Mouse (Mus musculus) CD8-positive naive resting alpha-beta T cell, adult 2 months (primary cell): ENCODE measurements around the gene Nxn.

Experiments used
- DNase-seq, 2 experiments: peaks; one replicate each; pipeline ENCODE4 v3.0.0; 2022; ENCODE audit warnings: low read depth in 2 of 2, low spot score in 2 of 2

Gene Nxn

DNA sequence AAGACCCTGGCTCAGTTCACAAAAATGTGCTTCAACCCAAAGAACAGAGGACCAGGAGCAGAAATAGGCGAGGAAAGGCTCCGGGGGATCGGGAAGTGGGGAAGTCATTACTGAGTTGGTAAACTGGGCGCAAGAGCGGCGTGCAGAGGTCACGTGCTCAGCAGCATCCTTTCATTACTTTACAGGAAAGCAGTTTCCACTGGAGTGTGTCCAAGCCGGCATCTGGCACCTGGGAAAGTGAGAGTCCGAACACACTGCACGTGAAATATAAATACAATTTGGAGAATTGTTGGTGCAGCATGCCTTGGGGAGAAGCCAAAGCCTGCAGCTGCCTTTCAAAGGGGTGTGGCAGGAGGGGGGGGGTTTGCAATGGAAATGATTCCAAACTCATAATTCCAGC lies 2.5 kb upstream of the Nxn start:
- DNase-seq, result no peak

DNA sequence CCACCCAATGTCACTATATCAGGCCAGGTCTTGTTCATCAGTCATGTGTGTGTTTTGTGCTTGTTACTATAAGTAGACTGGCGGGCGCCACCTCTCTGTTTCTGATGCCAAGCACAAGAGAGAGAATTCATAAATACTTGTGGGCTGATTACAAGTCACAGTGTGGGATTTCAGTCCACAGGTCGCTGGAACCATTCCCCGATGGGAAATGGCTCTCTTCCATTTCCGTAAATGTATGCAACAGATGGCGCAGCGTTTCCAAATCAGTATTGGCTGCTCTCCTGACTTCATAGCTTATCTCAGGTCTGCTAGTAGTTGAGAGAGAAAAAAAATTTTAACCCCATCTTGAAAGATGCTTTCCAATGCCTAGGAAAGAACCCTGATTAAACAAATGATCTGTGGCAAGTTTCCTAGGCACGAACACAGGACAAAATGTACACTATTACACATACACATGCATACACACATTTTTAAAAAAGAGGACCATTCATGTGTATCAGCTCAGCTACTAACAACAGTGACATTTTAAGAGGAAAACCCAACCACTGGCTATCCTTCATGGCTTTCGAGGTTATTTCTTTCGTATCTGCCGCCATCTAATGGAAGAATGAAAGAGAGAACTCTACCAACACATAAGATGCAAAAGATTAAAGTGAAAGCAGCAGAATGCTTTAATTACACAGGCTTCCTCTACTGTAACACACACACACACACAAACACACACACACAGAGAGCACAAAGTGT lies 819 bp upstream of the Nxn start:
- peak in 1 of 2 experiments; percentile 6 for DNase-seq

DNA sequence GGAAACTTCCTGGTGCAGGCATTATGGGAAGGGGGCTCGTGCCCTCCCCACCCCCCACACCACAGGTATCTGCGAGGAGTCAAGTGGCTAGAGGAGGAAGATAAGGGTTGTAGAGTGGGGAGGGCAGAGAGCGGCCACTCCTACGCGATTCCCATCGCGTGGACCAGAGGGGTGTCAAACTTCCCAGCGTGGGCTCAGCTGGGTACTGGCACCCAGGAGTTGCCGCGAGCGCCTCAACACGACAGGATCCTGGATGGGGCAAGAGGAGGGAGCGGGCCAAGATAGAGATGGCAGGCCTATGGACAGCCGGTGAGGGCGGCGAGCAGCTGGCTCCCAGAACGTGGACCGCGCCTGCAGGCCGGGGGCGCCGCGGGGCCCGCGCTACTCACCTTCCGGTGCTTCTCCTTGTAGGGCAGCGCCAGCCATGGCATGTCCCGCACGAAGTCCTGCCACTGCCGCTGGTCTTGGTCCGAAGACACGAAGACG lies 585 bp downstream of the Nxn start:
- DNase-seq, result no peak

DNA sequence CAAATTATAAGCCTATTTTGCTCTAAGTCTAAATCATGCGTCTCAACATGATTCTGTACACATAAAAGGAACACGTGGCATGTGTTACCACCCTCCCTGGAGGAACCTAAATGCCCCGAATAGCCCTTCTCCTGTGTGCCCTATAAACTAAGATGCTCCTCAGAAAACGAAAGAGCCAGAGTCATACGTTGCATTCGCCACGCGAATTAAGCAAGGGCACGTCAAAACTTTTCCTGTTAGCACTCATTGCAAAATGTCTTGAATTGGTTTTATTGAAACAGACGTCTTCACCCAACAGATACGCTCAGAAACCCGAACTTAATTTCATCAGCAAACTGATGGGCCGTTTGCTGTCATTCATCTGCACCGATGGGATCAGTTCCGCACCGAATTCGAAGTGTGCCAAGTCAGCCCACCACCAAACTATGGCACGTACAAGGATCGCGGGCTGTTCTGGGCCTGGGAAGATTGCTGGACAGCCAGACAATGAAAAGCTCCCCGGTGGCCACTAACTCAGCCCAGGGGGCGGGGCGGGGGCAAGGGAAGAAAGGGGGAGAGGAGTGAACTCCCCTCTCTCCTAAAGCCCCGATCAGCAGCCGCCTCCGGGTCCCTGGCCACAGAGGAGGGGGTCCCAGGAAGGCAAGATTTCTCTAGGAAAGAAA lies 1.2 kb downstream of the Nxn start:
- peak in 1 of 2 experiments; percentile 10 for DNase-seq

- no peak for DNase-seq
Measured at GRCm38 (mm10) chr11:76392996-76393395, 5.9 kb downstream of the Nxn start.

DNA sequence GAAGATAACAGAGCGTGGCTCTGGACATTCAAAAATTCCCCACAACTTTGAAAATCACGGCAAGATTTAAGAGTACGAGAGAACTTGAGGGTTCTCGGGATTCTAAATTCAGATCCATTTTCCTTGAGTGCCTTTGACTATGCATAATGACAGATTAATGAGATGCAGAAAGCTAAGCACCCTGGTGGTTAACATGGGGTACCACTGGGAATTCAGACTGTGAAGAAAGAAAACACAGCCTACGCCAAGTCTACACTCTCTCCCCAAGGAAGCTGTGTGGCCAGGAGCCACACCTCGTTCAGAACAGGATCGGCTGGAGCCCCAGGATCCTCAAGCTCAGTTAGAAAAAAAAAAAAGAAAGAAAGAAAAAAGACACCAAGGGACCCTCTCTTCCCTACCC lies 6.4 kb downstream of the Nxn start:
- no peak for DNase-seq

DNA sequence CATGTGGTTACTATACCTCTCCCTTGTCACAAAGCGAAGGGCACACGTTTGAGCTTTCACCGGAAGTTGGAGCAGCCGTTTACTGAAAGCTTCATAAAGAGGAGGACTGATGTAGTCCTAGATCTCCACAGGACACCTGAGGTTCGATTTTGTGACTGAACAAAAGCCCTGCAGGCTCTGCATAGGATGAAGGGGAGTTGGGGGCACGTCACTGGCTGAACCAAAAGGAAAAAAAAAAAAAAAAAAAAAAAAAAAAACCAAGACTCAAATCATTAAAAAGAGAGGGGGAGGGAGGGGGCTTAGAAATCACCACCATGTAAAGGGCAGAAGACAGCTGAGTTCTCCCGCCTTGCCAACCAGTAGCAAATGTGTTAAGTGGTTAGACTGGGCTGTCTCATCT lies 10.2 kb downstream of the Nxn start:
- DNase-seq, result no peak

- no peak for DNase-seq
Measured at GRCm38 (mm10) chr11:76387097-76387496, 11.8 kb downstream of the Nxn start.

DNA sequence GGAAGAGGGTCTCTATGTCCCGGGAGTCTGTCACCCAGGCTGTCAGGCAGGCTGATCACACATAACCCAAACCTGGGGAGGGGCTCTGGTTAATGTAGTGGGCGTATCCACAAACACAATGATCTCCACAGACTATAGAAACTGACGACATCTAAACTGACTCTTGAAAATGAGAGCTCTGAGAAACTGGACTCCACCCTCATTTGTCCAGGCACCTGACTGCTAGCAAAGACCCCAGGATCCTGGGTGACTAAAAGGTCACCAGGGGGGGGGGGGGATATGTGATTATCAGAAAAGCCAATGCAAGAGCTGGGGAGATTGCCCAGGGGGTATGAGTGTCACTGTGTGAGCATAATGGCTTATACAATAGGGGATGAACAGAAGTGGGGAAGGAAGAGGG lies 13.2 kb downstream of the Nxn start:
- DNase-seq, result no peak

- no peak for DNase-seq
Measured at GRCm38 (mm10) chr11:76385017-76385416, 13.9 kb downstream of the Nxn start.

DNA sequence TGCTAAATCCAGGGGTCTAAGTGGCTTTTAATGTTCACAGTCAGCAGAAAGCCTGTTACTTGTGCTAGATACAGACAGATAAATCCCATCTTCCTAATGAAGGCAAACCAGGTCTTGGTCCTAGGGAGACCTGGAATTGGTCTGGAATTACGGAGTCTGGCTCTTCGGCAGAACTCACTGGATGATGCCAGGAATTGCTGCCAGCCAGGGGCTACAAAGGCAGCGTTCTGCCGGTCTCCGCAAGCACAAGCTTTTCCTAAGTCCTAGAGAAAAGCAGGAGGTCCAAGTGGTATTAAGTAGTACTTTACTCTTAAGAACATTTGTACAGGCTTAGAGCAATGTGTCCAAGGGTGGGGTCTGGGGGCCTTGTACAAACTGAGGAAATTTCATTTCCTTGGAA lies 14.6 kb downstream of the Nxn start:
- DNase-seq, result no peak

DNA sequence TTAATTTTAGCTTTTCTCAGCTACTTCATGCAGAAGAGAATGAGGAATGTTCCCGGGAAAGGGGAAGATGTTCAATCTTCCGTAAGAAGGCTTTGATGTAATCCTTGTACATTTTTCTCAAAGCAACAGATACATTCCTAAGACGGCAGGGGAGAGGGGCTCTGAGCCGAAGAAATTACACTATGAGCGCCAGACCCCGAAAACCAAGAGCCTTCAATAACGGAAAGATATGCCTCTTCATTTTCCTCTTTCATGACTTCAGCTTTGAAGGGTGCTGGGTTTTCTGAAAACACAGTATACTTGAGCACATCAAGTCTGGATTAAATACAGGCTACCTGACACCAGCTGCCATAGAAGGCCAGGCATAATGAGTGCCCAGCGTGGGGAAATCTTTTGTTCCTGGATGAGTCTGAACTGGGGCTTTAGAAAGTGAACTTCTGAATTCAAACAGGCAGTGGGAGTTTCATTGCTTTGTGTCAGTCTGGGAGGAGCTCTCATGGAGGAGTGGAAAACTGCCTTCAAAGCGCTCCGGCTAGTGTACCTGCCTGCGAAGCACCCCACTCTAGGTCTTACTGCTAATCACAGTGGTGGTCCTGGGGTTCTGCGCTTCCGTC lies 16.1 kb downstream of the Nxn start:
- no peak for DNase-seq

GRCm38 (mm10) chr11:76381201-76381885 lies 17.6 kb downstream of the Nxn start:
- no peak for DNase-seq

- no peak for DNase-seq
Measured at GRCm38 (mm10) chr11:76379921-76380544, 18.9 kb downstream of the Nxn start.

DNA sequence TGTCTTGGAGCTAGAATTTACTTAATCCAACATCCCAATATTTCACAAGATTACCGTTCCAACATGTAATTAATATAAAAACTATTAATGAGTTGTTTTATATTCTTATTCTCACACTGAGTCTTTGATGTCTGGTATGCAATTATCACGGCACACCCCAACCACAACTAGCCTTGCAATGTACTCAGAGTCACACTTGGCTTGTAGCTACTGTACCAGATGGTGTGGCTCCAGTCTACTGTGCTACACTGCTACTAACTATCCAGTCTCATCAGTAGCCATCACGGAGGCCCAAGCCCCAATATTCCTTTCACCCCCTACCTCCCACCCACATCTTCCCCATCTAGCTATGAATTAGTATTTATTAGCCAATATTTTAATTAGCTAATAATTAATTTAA lies 22.5 kb downstream of the Nxn start:
- no peak for DNase-seq

- no peak for DNase-seq
Measured at GRCm38 (mm10) chr11:76374491-76375185, 24.3 kb downstream of the Nxn start.

DNA sequence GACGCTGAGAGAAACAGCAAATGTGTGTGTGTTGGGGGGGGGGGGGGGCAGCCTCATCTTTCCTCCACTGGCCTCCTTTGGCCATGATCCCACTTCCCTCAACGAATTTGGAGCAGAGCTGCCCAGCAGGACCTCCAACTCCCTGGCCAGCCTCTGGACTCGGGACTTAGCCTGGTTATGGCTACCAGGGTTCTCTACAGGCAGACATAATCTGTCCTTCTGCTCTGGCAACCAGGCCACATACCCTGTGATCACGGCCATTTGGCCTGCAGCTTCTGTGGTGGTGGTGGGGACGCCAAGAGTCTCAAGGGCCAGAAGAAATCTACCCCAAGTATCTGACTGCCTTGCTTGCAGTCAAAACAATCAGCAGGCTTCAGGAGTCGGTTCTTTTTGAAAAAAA lies 26.4 kb downstream of the Nxn start:
- DNase-seq, result no peak

GRCm38 (mm10) chr11:76372120-76372519 lies 26.8 kb downstream of the Nxn start:
- DNase-seq, result no peak

DNA sequence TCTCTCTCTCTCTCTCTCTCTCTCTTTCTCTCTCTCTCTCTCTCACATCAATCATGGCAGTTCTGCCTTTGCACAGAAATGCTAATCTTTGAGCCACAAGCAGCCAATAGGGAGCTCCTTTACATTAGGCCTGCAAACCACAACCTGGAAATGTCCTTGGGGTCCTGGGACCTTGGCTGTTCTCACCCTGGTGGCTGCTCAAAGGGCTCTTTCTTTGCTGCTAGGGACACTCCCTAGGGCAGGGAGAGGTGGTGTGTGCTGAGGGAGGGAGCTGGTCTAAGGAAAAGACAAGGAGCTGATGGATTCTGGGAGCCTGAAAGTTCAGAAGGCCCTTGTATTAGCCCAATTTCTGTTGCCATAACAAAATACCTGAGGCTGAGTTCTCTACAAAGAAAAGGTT lies 28.4 kb downstream of the Nxn start:
- DNase-seq, result no peak

- DNase-seq, result no peak
Measured at GRCm38 (mm10) chr11:76366720-76367119, 32.2 kb downstream of the Nxn start.

GRCm38 (mm10) chr11:76364038-76364437 lies 34.9 kb downstream of the Nxn start:
- no peak for DNase-seq
